Mouse (Mus musculus) hindbrain, embryonic 11.5 days (tissue): ENCODE measurements around the gene Ampd2. TPM values are rescaled to one million over a fixed set of nuclear protein-coding genes. Genes with fewer than 3 reads are reported as not detected.

Experiments
- ATAC-seq: fragments of 200-750 bp; cut with Nextera tagmentation; 2 replicates; pipeline ENCODE4 v1.8.0; 2017; ENCODE audit warnings: mild to moderate bottlenecking, moderate TSS enrichment, moderate library complexity; ENCODE audit not compliant: low FRiP score
- DNase-seq: peaks from one replicate; pipeline ENCODE4 v3.0.0-alpha.2; 2015; ENCODE audit warnings: low spot score
- H3K27ac ChIP-seq: fragments of 300-500 bp; sonication (generic); 2 replicates; pipeline ENCODE4 v1.5.1; 2014; ENCODE audit warnings: mild to moderate bottlenecking, low read depth, low read length
- H3K27me3 ChIP-seq: fragments of 300-500 bp; sonication (generic); 2 replicates; pipeline ENCODE4 v1.6.1; 2014; ENCODE audit warnings: mild to moderate bottlenecking, low read length, moderate library complexity, mixed read lengths; ENCODE audit not compliant: control insufficient read depth, insufficient read depth
- H3K36me3 ChIP-seq: fragments of 300-500 bp; sonication (generic); 2 replicates; pipeline ENCODE4 v1.6.1; 2014; ENCODE audit warnings: mild to moderate bottlenecking, low read length, moderate library complexity, mixed read lengths; ENCODE audit not compliant: control insufficient read depth, insufficient read depth
- H3K4me1 ChIP-seq: fragments of 300-500 bp; sonication (generic); replicated peaks from 2 replicates; pipeline ENCODE4 v1.6.1; 2014; ENCODE audit warnings: low read length, mixed read lengths; ENCODE audit not compliant: control insufficient read depth, insufficient read depth
- H3K4me2 ChIP-seq: fragments of 300-500 bp; sonication (generic); replicated peaks from 2 replicates; pipeline ENCODE4 v1.6.1; 2014; ENCODE audit warnings: mild to moderate bottlenecking, low read depth, low read length
- H3K4me3 ChIP-seq: fragments of 300-500 bp; sonication (generic); 2 replicates; pipeline ENCODE4 v1.5.1; 2014; ENCODE audit warnings: low read depth, low read length
- H3K9ac ChIP-seq: fragments of 300-500 bp; sonication (generic); 2 replicates; pipeline ENCODE4 v1.6.1; 2014; ENCODE audit warnings: low read depth, low read length
- H3K9me3 ChIP-seq: fragments of 300-500 bp; sonication (generic); 2 replicates; pipeline ENCODE4 v1.6.1; 2016; ENCODE audit warnings: low read length; ENCODE audit not compliant: control insufficient read depth
- WGBS: fragments of 180-500 bp; shearing (Covaris S2); extraction: QIAGEN DNeasy Blood & Tissue Kit; methylation state at CpG from one replicate; pipeline ENCODE4 v1.1.7; 2014; 5-methylcytosine and 5-hydroxymethylcytosine counted together
- polyA plus RNA-seq: library from polyadenylated mRNA; unstranded; fragments of >200 nt; fragmentation: Nextera tagmentation; extraction: Ambion mirVana; gene quantifications from 2 replicates; pipeline ENCODE4 v1.2.1, GENCODE M21; 2014

Gene Ampd2
- polyA plus RNA-seq, 1 experiment from 2014 or later = 32.6 TPM

- no peak overlapping the region for H3K27ac ChIP-seq
- DNase-seq = no peak
- no peaks in the 10 kb centered on the region for H3K9me3 ChIP-seq
- WGBS = 90% methylated on average over 2 of the region's 2 CpGs
- no peaks in the 10 kb centered on the region for H3K36me3 ChIP-seq
- ATAC-seq = no peak
- no peak overlapping the region for H3K9ac ChIP-seq
- H3K4me2 ChIP-seq = no peak overlapping the region
- no peaks in the 10 kb centered on the region; the same call in 1 of the 2 replicates for H3K4me1 ChIP-seq
- H3K4me3 ChIP-seq = no peak overlapping the region
- no peaks in the 10 kb centered on the region for H3K27me3 ChIP-seq
Observed at GRCm38 (mm10) chr3:108046944-108047655, 39.4 kb downstream of the Ampd2 start.

GRCm38 (mm10) chr3:108044394-108045140 lies 41.9 kb downstream of the Ampd2 start, which contains the start of gene Gstm4:
Gene Gstm4 (minus strand): TSS chr3:108044894.
- WGBS = 8% methylated on average over 29 of the region's 29 CpGs
- peak within 1 kb of the TSS; percentile 50 for H3K4me3 ChIP-seq
- no peaks in the 10 kb centered on the region; the same call in 1 of the 2 replicates for H3K4me1 ChIP-seq
- no peaks in the 10 kb centered on the region for H3K27me3 ChIP-seq
- ATAC-seq = peak; percentile 87
- peak within 1 kb of the TSS; percentile 6; the same call in 1 of the 2 replicates for H3K27ac ChIP-seq
- H3K4me2 ChIP-seq = peak within 1 kb of the TSS; percentile 72
- no peaks in the 10 kb centered on the region for H3K9me3 ChIP-seq
- H3K9ac ChIP-seq = peak within 1 kb of the TSS; percentile 67
- no peaks in the 10 kb centered on the region for H3K36me3 ChIP-seq
- DNase-seq = peak; percentile 77

GRCm38 (mm10) chr3:108033156-108033555 lies 53.3 kb downstream of the Ampd2 start:
- Histone ChIP-seq H3K4me3 (no peak overlapping the region), H3K27ac (no peak overlapping the region), H3K9me3 (no peaks in the 10 kb centered on the region), H3K27me3 (no peaks in the 10 kb centered on the region), H3K36me3 (no peaks in the 10 kb centered on the region), H3K9ac (no peak overlapping the region), H3K4me1 (no peaks in the 10 kb centered on the region), H3K4me2 (no peak overlapping the region)
- DNase-seq = no peak
- no peak for ATAC-seq
- WGBS = 69% methylated on average over 5 of the region's 5 CpGs

- no peak for ATAC-seq
- no peak for DNase-seq
- H3K4me2 ChIP-seq = no peak overlapping the region
- H3K27me3 ChIP-seq = no peaks in the 10 kb centered on the region
- no peak overlapping the region for H3K9ac ChIP-seq
- no peak overlapping the region for H3K27ac ChIP-seq
- no peaks in the 10 kb centered on the region for H3K4me1 ChIP-seq
- H3K36me3 ChIP-seq = no peaks in the 10 kb centered on the region
- H3K9me3 ChIP-seq = no peaks in the 10 kb centered on the region
- H3K4me3 ChIP-seq = no peak overlapping the region
Observed at GRCm38 (mm10) chr3:108032113-108032512, 54.3 kb downstream of the Ampd2 start.

- Histone ChIP-seq H3K27me3 (no peaks in the 10 kb centered on the region), H3K27ac (no peak overlapping the region), H3K4me2 (no peak overlapping the region), H3K9ac (no peak overlapping the region), H3K36me3 (no peaks in the 10 kb centered on the region), H3K4me3 (no peak overlapping the region), H3K9me3 (no peaks in the 10 kb centered on the region), H3K4me1 (no peaks in the 10 kb centered on the region)
- DNase-seq (no peak), ATAC-seq (no peak)
- WGBS = 69% methylated on average over 4 of the region's 4 CpGs
Observed at GRCm38 (mm10) chr3:108028641-108029365, 57.6 kb downstream of the Ampd2 start.

- ATAC-seq = no peak
- Histone ChIP-seq H3K27me3 (no peaks in the 10 kb centered on the region), H3K9me3 (no peaks in the 10 kb centered on the region), H3K4me1 (no peaks in the 10 kb centered on the region), H3K36me3 (no peaks in the 10 kb centered on the region), H3K4me3 (no peak overlapping the region), H3K9ac (no peak overlapping the region), H3K27ac (no peak overlapping the region), H3K4me2 (no peak overlapping the region)
- WGBS = 88% methylated on average over 1 of the region's 1 CpGs
- no peak for DNase-seq
Observed at GRCm38 (mm10) chr3:108026597-108026996, 59.9 kb downstream of the Ampd2 start.

GRCm38 (mm10) chr3:108026049-108026448 lies 60.4 kb downstream of the Ampd2 start:
- H3K9ac ChIP-seq = no peak overlapping the region
- 81% methylated on average over 5 of the region's 5 CpGs for WGBS
- no peak overlapping the region for H3K4me2 ChIP-seq
- DNase-seq = no peak
- no peaks in the 10 kb centered on the region for H3K4me1 ChIP-seq
- no peak overlapping the region for H3K4me3 ChIP-seq
- H3K36me3 ChIP-seq = no peaks in the 10 kb centered on the region
- no peak for ATAC-seq
- no peak overlapping the region for H3K27ac ChIP-seq
- no peaks in the 10 kb centered on the region for H3K9me3 ChIP-seq
- no peaks in the 10 kb centered on the region for H3K27me3 ChIP-seq

- no peak overlapping the region for H3K4me3 ChIP-seq
- ATAC-seq = no peak
- H3K9me3 ChIP-seq = no peaks in the 10 kb centered on the region
- no peaks in the 10 kb centered on the region for H3K4me1 ChIP-seq
- no peaks in the 10 kb centered on the region for H3K27me3 ChIP-seq
- DNase-seq = no peak
- 84% methylated on average over 4 of the region's 4 CpGs for WGBS
- H3K4me2 ChIP-seq = no peak overlapping the region
- no peak overlapping the region for H3K27ac ChIP-seq
- no peak overlapping the region for H3K9ac ChIP-seq
- no peaks in the 10 kb centered on the region for H3K36me3 ChIP-seq
Observed at GRCm38 (mm10) chr3:108025318-108025717, 61.1 kb downstream of the Ampd2 start.
